Mouse (Mus musculus) hindbrain, postnatal 0 days (tissue): ENCODE results near the gene Strip1. TPM values are rescaled to one million over a fixed set of nuclear protein-coding genes. Genes with fewer than 3 reads are reported as not detected.
A peak's percentile ranks its signal among the peaks of the same experiment; 100 is the strongest.

Experiments used
- ATAC-seq: fragments of 200-750 bp; cut with Nextera tagmentation; 2 replicates; pipeline ENCODE4 v1.8.0; 2017; ENCODE audit warnings: mild to moderate bottlenecking, moderate TSS enrichment, moderate library complexity
- DNase-seq: peaks from one replicate; pipeline ENCODE4 v3.0.0-alpha.2; 2015; ENCODE audit warnings: low spot score
- H3K27ac ChIP-seq: fragments of 300-500 bp; sonication (generic); 2 replicates; pipeline ENCODE4 v1.5.1; 2014; ENCODE audit warnings: mild to moderate bottlenecking
- H3K27me3 ChIP-seq: fragments of 300-500 bp; sonication (generic); 2 replicates; pipeline ENCODE4 v1.6.1; 2014; ENCODE audit warnings: low read length, mixed read lengths; ENCODE audit not compliant: insufficient read depth
- H3K36me3 ChIP-seq: fragments of 300-500 bp; sonication (generic); 2 replicates; pipeline ENCODE4 v1.6.1; 2014; ENCODE audit warnings: low read length, mixed read lengths; ENCODE audit not compliant: insufficient read depth
- H3K4me1 ChIP-seq: fragments of 300-500 bp; sonication (generic); 2 replicates; pipeline ENCODE4 v1.6.1; 2014; ENCODE audit warnings: antibody characterized with exemption, low read length, mixed read lengths; ENCODE audit not compliant: insufficient read depth
- H3K4me2 ChIP-seq: fragments of 300-500 bp; sonication (generic); 2 replicates; pipeline ENCODE4 v1.6.1; 2014; ENCODE audit warnings: low read depth, mild to moderate bottlenecking, low read length, moderate library complexity, mixed read lengths
- H3K4me3 ChIP-seq: fragments of 300-500 bp; sonication (generic); 2 replicates; pipeline ENCODE4 v1.5.1; 2014; ENCODE audit warnings: low read length
- H3K9ac ChIP-seq: fragments of 300-500 bp; sonication (generic); replicated peaks from 2 replicates; pipeline ENCODE4 v1.6.1; 2014; ENCODE audit warnings: mild to moderate bottlenecking, low read length, moderate library complexity, mixed read lengths
- H3K9me3 ChIP-seq: fragments of 300-500 bp; sonication (generic); 2 replicates; pipeline ENCODE4 v1.6.1; 2016; ENCODE audit warnings: low read length, mixed read lengths
- CTCF ChIP-seq: IDR thresholded peaks from 2 replicates; pipeline ENCODE4 v1.5.1; 2016; ENCODE audit warnings: antibody characterized with exemption, control low read depth, low read depth
- WGBS: fragments of 180-500 bp; shearing (Covaris S2); extraction: QIAGEN DNeasy Blood & Tissue Kit; methylation state at CpG from one replicate; pipeline ENCODE4 v1.1.7; 2014; 5-methylcytosine and 5-hydroxymethylcytosine counted together
- polyA plus RNA-seq: library from polyadenylated mRNA; unstranded; fragments of >200 nt; fragmentation: Nextera tagmentation; extraction: Ambion mirVana; gene quantifications from 2 replicates; pipeline ENCODE4 v1.2.1, GENCODE M21; 2015
- total RNA-seq: library from RNA; depleted of rRNA; stranded (reverse); fragments of >200 nt; gene quantifications from 2 replicates; pipeline ENCODE4 v1.2.3, GENCODE M21; 2014

Gene Strip1
- total and polyA plus RNA-seq, 2 experiments from 2014 or later, result 98.7 to 135 TPM

GRCm38 (mm10) chr3:107607221-107607620 lies 24.3 kb downstream of the Strip1 start:
- no peaks in the 10 kb centered on the region for H3K9me3 ChIP-seq
- no peak overlapping the region for H3K4me3 ChIP-seq
- no peak for TF ChIP-seq CTCF
- no peak overlapping the region for H3K9ac ChIP-seq
- H3K27me3 ChIP-seq, result no peaks in the 10 kb centered on the region
- no peaks in the 10 kb centered on the region for H3K4me1 ChIP-seq
- no peak overlapping the region for H3K4me2 ChIP-seq
- ATAC-seq, result no peak
- WGBS, result 73% methylated on average over 8 of the region's 8 CpGs
- no peak for DNase-seq
- H3K36me3 ChIP-seq, result peaks cover 6% of the 10 kb centered on the region
- no peak overlapping the region for H3K27ac ChIP-seq

DNA sequence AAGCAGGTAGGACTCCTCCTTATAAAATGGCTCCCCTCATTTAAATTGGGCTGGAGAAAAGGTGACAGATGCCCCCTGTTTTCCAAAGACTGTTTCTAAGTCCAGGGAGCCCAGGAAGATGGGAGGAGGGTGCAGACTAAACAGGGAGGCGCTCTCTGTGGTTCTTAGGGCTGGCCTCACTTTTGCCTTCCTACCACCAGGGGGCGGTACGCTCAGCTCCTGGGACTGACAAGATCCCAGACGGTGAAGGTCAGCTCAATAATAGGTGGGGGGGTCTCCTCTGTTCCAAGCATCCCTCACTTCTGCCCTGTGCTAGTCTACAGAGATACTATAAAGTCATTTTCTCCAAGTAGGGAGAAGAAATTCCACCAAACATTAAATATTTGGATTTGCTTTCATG lies 26.2 kb downstream of the Strip1 start:
- WGBS, result 6% methylated on average over 4 of the region's 4 CpGs
- H3K36me3 ChIP-seq, result no peaks in the 10 kb centered on the region
- DNase-seq (peak; percentile 77), ATAC-seq (peak; percentile 69)
- H3K9ac ChIP-seq, result no peak overlapping the region
- H3K27me3 ChIP-seq, result peaks cover 4% of the 10 kb centered on the region; the same call in 1 of the 2 replicates
- H3K27ac ChIP-seq, result no peak overlapping the region
- H3K4me1 ChIP-seq, result no peaks in the 10 kb centered on the region
- no peak overlapping the region for H3K4me3 ChIP-seq
- H3K9me3 ChIP-seq, result no peaks in the 10 kb centered on the region
- TF ChIP-seq CTCF, result peak; percentile 88
- no peak overlapping the region for H3K4me2 ChIP-seq

- Histone ChIP-seq H3K27me3 (peaks cover 44% of the 10 kb centered on the region), H3K9me3 (no peaks in the 10 kb centered on the region), H3K9ac (no peak overlapping the region), H3K4me3 (no peak overlapping the region), H3K27ac (no peak overlapping the region), H3K4me1 (no peaks in the 10 kb centered on the region), H3K36me3 (no peaks in the 10 kb centered on the region), H3K4me2 (no peak overlapping the region)
- WGBS, result 55% methylated on average over 6 of the region's 6 CpGs
- ATAC-seq, result no peak
- no peak for TF ChIP-seq CTCF
- DNase-seq, result no peak
Measured at GRCm38 (mm10) chr3:107600127-107600526, 31.4 kb downstream of the Strip1 start.

GRCm38 (mm10) chr3:107597586-107598389 lies 33.7 kb downstream of the Strip1 start:
- Histone ChIP-seq H3K4me2 (no peak overlapping the region), H3K4me3 (no peak overlapping the region), H3K36me3 (no peaks in the 10 kb centered on the region), H3K27me3 (peaks cover 65% of the 10 kb centered on the region), H3K27ac (no peak overlapping the region), H3K4me1 (no peaks in the 10 kb centered on the region), H3K9ac (no peak overlapping the region), H3K9me3 (no peaks in the 10 kb centered on the region)
- WGBS, result 10% methylated on average over 22 of the region's 22 CpGs
- ATAC-seq (no peak), DNase-seq (no peak)
- no peak for TF ChIP-seq CTCF

GRCm38 (mm10) chr3:107597134-107597533 lies 34.4 kb downstream of the Strip1 start:
- Histone ChIP-seq H3K27ac (no peak overlapping the region), H3K4me1 (no peaks in the 10 kb centered on the region), H3K36me3 (no peaks in the 10 kb centered on the region), H3K27me3 (peaks cover 71% of the 10 kb centered on the region), H3K9me3 (no peaks in the 10 kb centered on the region), H3K4me2 (no peak overlapping the region), H3K4me3 (no peak overlapping the region), H3K9ac (no peak overlapping the region)
- DNase-seq, result no peak
- no peak for TF ChIP-seq CTCF
- WGBS, result 5% methylated on average over 18 of the region's 24 CpGs
- ATAC-seq, result no peak

GRCm38 (mm10) chr3:107596559-107596958 lies 34.9 kb downstream of the Strip1 start:
- ATAC-seq, result no peak
- H3K4me2 ChIP-seq, result no peak overlapping the region
- no peak overlapping the region for H3K27ac ChIP-seq
- no peak overlapping the region for H3K9ac ChIP-seq
- H3K4me3 ChIP-seq, result no peak overlapping the region
- no peak for TF ChIP-seq CTCF
- no peaks in the 10 kb centered on the region for H3K4me1 ChIP-seq
- H3K9me3 ChIP-seq, result no peaks in the 10 kb centered on the region
- peaks cover 71% of the 10 kb centered on the region for H3K27me3 ChIP-seq
- no peak for DNase-seq
- no peaks in the 10 kb centered on the region for H3K36me3 ChIP-seq
- under 1% methylated on average over 26 of the region's 26 CpGs for WGBS

- Histone ChIP-seq H3K27me3 (peaks cover 71% of the 10 kb centered on the region), H3K4me1 (no peaks in the 10 kb centered on the region), H3K9me3 (no peaks in the 10 kb centered on the region), H3K4me3 (no peak overlapping the region), H3K27ac (no peak overlapping the region), H3K36me3 (no peaks in the 10 kb centered on the region), H3K9ac (no peak overlapping the region), H3K4me2 (no peak overlapping the region)
- ATAC-seq, result no peak
- WGBS, result 2% methylated on average over 34 of the region's 34 CpGs
- no peak for DNase-seq
- no peak for TF ChIP-seq CTCF
Measured at GRCm38 (mm10) chr3:107595938-107596461, 35.5 kb downstream of the Strip1 start.
